Mouse (Mus musculus) heart, postnatal 0 days (tissue): Measurements from ENCODE around the gene Nup188.

ENCODE experiments used
- CTCF ChIP-seq: IDR thresholded peaks from 2 replicates; pipeline ENCODE4 v1.5.1; 2016; ENCODE audit warnings: antibody characterized with exemption, control low read depth, low read depth
- EP300 ChIP-seq: IDR thresholded peaks from 2 replicates; pipeline ENCODE4 v1.6.1; 2016; ENCODE audit warnings: antibody characterized with exemption, low read depth

DNA sequence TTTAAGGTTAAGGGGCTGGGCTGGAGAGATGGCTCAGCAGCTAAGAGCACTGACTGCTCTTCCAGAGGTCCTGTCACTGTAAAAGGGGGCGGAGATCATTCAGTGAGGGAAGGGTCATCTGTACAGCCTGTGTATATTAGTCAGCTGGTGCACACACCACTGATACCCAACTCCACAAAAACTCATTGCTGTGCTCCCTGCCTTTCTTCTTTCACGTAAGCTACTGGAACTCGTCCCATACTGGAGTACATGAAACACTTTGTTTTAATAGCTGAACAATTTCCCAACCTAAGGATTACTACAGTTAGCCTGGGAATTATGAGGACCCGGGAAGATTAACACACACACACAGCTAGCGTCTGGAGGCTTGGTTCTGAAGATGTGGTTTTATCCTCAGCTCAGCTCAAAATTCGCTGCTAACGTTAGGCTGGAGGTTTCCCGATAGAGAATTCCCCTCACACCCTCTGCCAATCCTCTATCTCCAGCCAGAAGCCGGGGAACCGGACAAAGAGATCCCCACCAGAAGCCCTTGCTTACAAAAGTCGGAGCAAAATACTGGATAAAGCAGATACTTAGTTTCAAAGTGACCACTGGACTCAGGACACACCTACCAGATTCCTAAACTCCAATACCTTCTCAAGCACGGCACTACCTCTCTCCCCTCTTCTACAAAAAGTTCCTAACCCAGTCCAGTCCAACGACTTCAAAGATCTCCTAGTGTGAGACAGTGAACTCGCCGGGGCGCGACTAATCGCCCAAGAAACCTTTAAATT lies 49.6 kb upstream of the Nup188 start:
- TF ChIP-seq CTCF (no peak), EP300 (no peak)
